Comparison of ENCODE assay signal across 20 mouse cellular contexts in genomic region chr19:35278395-35278794, GRCm38 (mm10).
"Had no signal": no experiment of that assay in that cellular context is flagged by ENCODE, and none has a peak within 500 bp of the region (broad histone marks: within the 10 kb centered on the region; RNA-seq: fewer than 3 reads in every experiment).

No protein-coding gene starts in this region.

- H3K4me2 ChIP-seq: liver, embryonic 15.5 days; lung, embryonic 15.5 days; midbrain, embryonic 11.5 days; midbrain, embryonic 13.5 days; midbrain, embryonic 15.5 days; neural tube, embryonic 12.5 days; stomach, embryonic 15.5 days had no signal

- H3K27me3 ChIP-seq: liver, embryonic 15.5 days; lung, embryonic 15.5 days; megakaryocyte, embryonic 14.5 days; midbrain, embryonic 13.5 days; midbrain, embryonic 15.5 days; neural tube, embryonic 12.5 days; stomach, embryonic 15.5 days had no signal

- H3K27ac ChIP-seq: liver, embryonic 15.5 days; lung, embryonic 15.5 days; macrophage; midbrain, embryonic 13.5 days; midbrain, embryonic 15.5 days; neural tube, embryonic 12.5 days; stomach, embryonic 15.5 days; stomach, postnatal 0 days had no signal

- DNase-seq: liver, postnatal 0 days; lung, adult 2 months; lung, postnatal 14 days; lung, postnatal 36 days; retina, postnatal 1 day; right cerebral cortex, adult 18-20 months; thymus, adult 2 months; thymus, postnatal 25 days; thymus, postnatal 4 days had no signal

- H3K9ac ChIP-seq: liver, embryonic 15.5 days; liver, postnatal 0 days; lung, embryonic 15.5 days; midbrain, embryonic 13.5 days; midbrain, embryonic 15.5 days; neural tube, embryonic 12.5 days; stomach, embryonic 15.5 days had no signal

- H3K4me3 ChIP-seq: liver, embryonic 15.5 days; lung, embryonic 15.5 days; megakaryocyte, embryonic 14.5 days; midbrain, embryonic 13.5 days; midbrain, embryonic 15.5 days; neural tube, embryonic 12.5 days; stomach, embryonic 15.5 days had no signal

- H3K4me1 ChIP-seq: liver, embryonic 15.5 days; lung, embryonic 15.5 days; megakaryocyte, embryonic 14.5 days; midbrain, embryonic 13.5 days; midbrain, embryonic 15.5 days; neural tube, embryonic 12.5 days; stomach, embryonic 15.5 days had no signal

- H3K36me3 ChIP-seq: liver, embryonic 15.5 days; lung, embryonic 15.5 days; midbrain, embryonic 13.5 days; midbrain, embryonic 15.5 days; neural tube, embryonic 12.5 days; stomach, embryonic 15.5 days had no signal

- ATAC-seq: liver, postnatal 0 days; lung, postnatal 0 days; midbrain, embryonic 13.5 days; midbrain, embryonic 15.5 days had no signal

- H3K9me3 ChIP-seq: liver, embryonic 15.5 days; lung, embryonic 15.5 days; midbrain, embryonic 13.5 days; midbrain, embryonic 15.5 days; neural tube, embryonic 12.5 days; stomach, embryonic 15.5 days had no signal
